Mouse (Mus musculus): ENCODE results near the gene Cactin. TPM values are rescaled to one million over a fixed set of nuclear protein-coding genes. Genes with fewer than 3 reads are reported as not detected.

Gene Cactin
- polyA plus RNA-seq, 1 experiment from 2014 or later, result 62.2 TPM

DNA sequence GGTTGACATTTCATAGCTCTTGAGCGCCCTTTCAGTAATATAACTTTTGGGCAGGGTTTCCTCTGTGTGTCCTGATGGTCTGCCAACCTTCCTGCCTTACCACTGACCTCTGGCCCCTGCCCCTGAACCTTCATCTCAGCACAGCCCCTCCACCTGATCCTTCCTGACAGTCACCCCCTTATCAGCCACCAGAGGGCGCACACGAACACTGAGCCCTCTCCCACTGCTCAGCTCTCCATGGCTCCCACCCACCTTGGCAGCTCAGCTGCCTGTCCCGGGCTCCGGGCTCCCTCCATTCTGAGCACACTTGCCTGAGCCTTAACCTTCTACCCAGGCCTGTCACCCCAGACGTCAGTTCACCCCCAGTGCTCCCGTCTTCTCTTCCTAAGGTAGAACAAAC lies 31.6 kb upstream of the Cactin start:
- peaks cover 23% of the 10 kb centered on the region for H3K4me1 ChIP-seq
- no peak overlapping the region for H3K27ac ChIP-seq
- H3K27me3 ChIP-seq, result peaks cover 37% of the 10 kb centered on the region
- 3% methylated on average over 7 of the region's 7 CpGs for WGBS
- no peaks in the 10 kb centered on the region for H3K36me3 ChIP-seq
- no peak overlapping the region for H3K4me3 ChIP-seq
- no peak for ATAC-seq (ENCODE audit: insufficient number of reproducible peaks, insufficient read depth, low FRiP score, low TSS enrichment)
- no peak overlapping the region for H3K9ac ChIP-seq
- no peak overlapping the region for H3K4me2 ChIP-seq (replicated peaks)
- no peaks in the 10 kb centered on the region for H3K9me3 ChIP-seq

DNA sequence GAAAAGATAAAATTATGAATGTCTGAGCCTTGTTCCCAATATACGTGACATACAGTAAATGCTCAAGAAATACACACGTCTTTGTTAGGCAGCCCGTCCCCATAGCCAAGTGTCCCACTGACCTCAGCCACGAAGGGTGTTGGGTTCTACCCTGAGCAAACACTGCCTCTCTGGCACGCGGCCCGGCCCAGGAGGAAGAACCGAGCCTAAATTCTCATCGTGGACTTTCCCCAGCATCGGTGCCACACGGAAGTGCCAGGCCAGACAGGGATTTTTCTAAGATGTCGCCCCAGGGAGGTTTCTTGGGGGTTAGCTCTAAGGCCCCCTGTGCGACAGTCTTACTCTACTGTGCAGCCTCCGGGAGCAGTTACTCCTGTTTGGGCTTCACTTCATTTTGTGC lies 31.1 kb upstream of the Cactin start:
- no peak for ATAC-seq (ENCODE audit: insufficient number of reproducible peaks, insufficient read depth, low FRiP score, low TSS enrichment)
- Histone ChIP-seq H3K9me3 (no peaks in the 10 kb centered on the region), H3K27ac (no peak overlapping the region), H3K4me1 (peaks cover 27% of the 10 kb centered on the region), H3K4me3 (no peak overlapping the region), H3K4me2 (replicated peaks) (no peak overlapping the region), H3K9ac (no peak overlapping the region), H3K36me3 (no peaks in the 10 kb centered on the region), H3K27me3 (peaks cover 32% of the 10 kb centered on the region)
- WGBS, result 60% methylated on average over 14 of the region's 14 CpGs

DNA sequence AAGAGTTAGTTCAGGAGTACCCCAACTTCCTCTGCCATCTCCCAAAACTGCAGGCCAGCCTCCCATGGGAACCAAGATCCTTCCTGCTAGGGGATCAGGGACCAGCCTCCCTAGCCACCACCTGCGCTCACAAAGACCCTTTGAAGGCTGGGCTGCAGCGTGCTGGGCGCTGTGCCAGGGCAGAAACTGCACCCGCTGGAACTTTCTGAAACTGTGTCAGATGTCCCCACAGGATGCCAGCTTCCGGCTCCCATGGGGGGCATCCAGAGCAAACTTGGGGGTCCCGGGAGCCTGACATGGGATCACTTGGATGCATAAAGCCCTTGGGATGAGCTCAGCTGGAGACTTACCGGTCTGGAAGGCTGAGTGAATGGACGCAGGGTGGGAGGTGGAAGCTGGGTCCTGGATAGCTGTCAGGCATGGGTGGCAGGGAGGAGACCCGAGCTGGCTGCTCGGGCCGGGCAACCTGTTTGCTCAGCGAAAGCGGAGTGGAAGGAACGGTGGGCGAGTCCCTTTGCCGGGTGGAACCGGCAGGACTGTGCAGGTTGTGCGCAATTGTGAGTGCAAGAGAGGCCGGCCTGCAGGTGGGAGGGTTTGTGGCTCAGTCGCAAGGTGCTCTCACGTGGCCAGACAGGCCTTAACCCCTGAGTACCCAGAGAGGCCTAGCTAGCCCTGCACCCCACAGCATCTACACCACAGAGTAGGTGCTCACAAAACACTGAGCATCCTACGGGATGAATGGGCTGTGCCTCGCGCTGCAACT lies 30.0 kb upstream of the Cactin start:
- Histone ChIP-seq H3K4me3 (0 out of 2 replicates have a peak overlapping the region, but pooled peaks have one; percentile 7), H3K27ac (no peak overlapping the region; the same call in 1 of the 2 replicates), H3K27me3 (peaks cover 23% of the 10 kb centered on the region), H3K9ac (no peak overlapping the region), H3K9me3 (no peaks in the 10 kb centered on the region), H3K4me1 (peaks cover 27% of the 10 kb centered on the region), H3K36me3 (no peaks in the 10 kb centered on the region), H3K4me2 (replicated peaks) (no peak overlapping the region; the same call in 1 of the 2 replicates)
- WGBS, result 13% methylated on average over 23 of the region's 24 CpGs
- ATAC-seq (ENCODE audit: insufficient number of reproducible peaks, insufficient read depth, low FRiP score, low TSS enrichment), result no peak

DNA sequence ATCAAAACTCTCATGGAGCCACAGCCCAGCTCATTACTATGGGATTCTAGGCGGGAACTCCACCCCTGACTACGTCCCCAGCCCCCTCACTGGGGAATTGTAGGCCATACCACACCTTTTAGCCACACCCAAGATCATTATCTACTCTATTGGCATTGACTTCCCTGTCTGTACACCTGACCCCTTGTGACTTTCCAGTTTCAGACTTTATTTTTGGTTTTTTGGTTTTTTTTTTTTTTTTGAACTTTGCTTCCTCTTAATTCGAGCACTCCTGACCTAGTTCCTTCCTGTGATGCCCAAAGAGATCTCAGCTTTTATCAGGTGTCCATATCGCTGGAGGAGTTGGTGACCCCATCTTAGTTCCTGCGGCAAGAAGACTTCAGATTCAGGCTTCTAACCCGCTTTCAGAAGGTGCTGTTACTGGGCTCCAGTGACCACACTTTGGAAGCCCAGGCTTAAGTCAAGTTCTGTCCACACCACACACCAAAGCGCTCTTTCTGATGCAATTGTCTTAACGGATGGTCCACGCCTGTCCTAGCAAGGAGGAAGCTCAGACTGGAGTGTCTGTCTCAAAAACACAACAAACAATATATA lies 29.3 kb upstream of the Cactin start, which contains the start of gene Tjp3:
TSS of gene Tjp3 (minus strand) at position 71 of the 594 bp plus-strand sequence.
- Histone ChIP-seq H3K4me1 (peaks cover 27% of the 10 kb centered on the region), H3K27me3 (peaks cover 23% of the 10 kb centered on the region), H3K27ac (no peak within 1 kb of the TSS; the same call in 1 of the 2 replicates), H3K4me3 (peak within 1 kb of the TSS; percentile 67), H3K9ac (no peak within 1 kb of the TSS), H3K36me3 (no peaks in the 10 kb centered on the region), H3K9me3 (no peaks in the 10 kb centered on the region), H3K4me2 (replicated peaks) (peak within 1 kb of the TSS; percentile 98)
- 75% methylated on average over 9 of the region's 9 CpGs for WGBS
- ATAC-seq (ENCODE audit: insufficient number of reproducible peaks, insufficient read depth, low FRiP score, low TSS enrichment), result no peak

DNA sequence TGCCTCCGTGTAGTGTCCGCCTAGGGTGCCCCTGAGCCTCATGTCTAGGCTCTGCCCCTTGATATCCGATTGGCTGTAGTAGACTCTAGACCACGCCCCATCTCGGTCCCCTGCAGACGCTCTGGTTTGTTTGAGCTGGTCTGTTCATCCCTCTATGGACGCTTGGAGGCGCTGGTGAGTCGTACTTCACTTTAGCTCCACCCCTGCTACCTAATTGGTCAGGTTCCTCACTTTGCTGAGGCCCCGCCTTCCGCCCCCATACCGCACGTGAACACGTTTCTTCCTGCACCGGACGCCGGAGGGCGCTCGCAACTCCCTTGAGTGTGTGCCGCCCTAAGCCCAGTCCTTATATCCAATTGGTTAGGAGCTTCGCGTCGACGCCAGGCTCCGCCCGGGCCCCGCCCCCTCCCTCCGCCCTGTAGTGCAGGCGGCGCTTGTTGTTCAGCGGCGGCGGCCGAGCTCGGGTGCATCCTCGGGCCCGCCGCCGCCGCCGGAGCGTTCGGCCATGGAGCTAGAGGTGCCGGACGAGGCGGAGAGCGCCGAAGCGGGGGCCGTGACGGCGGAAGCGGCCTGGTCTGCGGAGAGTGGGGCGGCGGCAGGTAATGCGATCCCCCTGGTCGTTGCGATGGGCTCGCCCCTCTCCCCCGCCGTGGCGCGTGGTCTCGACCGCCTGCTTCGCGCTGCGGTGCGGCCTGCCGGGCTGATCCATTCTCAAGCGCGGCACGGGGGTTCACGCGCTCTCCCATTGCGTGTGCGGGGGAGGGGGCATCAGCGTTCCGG lies 28.2 kb upstream of the Cactin start, which contains the start of gene Pip5k1c:
TSS of gene Pip5k1c (plus strand) at position 410 of the 780 bp plus-strand sequence.
- Histone ChIP-seq H3K36me3 (no peaks in the 10 kb centered on the region), H3K9me3 (no peaks in the 10 kb centered on the region), H3K4me1 (peaks cover 32% of the 10 kb centered on the region), H3K4me2 (replicated peaks) (peak within 1 kb of the TSS; percentile 98), H3K9ac (peak within 1 kb of the TSS; percentile 78), H3K27me3 (peaks cover 23% of the 10 kb centered on the region), H3K4me3 (peak within 1 kb of the TSS; percentile 67), H3K27ac (peak within 1 kb of the TSS; percentile 64)
- WGBS, result under 1% methylated on average over 80 of the region's 80 CpGs
- ATAC-seq (ENCODE audit: insufficient number of reproducible peaks, insufficient read depth, low FRiP score, low TSS enrichment), result peak; percentile 89

DNA sequence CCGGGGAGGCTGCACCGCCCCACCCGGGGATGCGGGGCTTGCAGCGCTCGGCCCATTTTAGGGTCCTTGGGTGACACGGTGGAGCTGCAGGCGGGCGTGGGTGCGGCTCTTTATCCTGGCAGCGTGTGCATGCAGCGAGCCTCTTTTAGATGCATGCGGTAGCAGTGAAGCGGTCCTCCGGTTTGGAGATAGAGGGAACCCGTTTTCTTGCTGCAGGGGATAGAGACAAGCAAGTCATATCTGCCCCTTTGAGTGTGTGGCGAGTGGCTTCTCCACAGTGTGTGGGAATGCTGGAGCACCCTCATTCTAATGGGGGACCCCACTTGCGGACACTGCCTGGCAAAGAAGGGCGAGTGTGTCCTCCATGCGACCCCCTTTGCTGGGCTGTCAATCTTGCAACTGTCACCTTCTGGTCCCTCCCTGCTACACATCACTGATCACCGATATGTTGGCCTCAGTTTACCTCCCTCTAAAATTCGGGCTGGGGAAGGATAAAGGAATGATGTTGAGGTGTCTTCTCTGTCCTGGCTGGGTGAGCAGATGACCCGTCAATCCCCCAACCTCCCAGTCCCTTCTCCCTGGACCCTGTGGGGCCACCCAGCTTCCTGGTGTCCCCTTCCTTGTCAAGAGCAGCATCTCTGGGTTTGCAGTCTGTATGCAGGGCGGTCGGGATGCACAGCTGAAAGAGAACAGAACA lies 27.4 kb upstream of the Cactin start:
- peaks cover 32% of the 10 kb centered on the region for H3K4me1 ChIP-seq
- ATAC-seq (ENCODE audit: insufficient number of reproducible peaks, insufficient read depth, low FRiP score, low TSS enrichment), result no peak; the same call in 1 of the 2 replicates
- H3K27ac ChIP-seq, result peak overlapping the region; percentile 64
- H3K36me3 ChIP-seq, result no peaks in the 10 kb centered on the region
- H3K9ac ChIP-seq, result peak overlapping the region; percentile 78
- peak overlapping the region; percentile 98 for H3K4me2 ChIP-seq (replicated peaks)
- H3K27me3 ChIP-seq, result peaks cover 23% of the 10 kb centered on the region
- 3% methylated on average over 25 of the region's 25 CpGs for WGBS
- H3K4me3 ChIP-seq, result peak overlapping the region; percentile 67
- H3K9me3 ChIP-seq, result no peaks in the 10 kb centered on the region

DNA sequence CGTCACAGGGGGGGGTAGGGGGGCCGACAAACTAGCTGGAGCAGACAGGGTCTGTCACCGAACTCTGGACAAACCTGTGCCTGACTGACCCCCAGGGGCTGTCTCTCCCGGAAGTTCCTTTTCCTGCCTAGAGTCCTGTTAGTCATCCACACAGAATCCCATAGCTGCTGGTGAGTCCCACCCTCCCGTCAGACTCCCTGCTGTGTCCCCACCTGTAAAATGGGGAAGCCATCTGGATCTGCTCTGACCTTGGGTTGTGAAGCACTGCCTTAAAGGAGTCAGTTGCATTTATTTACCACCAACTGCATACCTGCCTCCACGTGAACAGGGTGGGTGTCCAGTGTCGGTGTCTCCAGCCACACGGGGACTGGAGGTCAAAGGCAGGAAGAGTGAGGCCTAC lies 26.5 kb upstream of the Cactin start:
- H3K9me3 ChIP-seq, result no peaks in the 10 kb centered on the region
- H3K4me2 ChIP-seq (replicated peaks), result peak overlapping the region; percentile 98
- H3K4me3 ChIP-seq, result peak overlapping the region; percentile 67
- ATAC-seq (ENCODE audit: insufficient number of reproducible peaks, insufficient read depth, low FRiP score, low TSS enrichment), result no peak
- H3K4me1 ChIP-seq, result peaks cover 38% of the 10 kb centered on the region
- 48% methylated on average over 8 of the region's 8 CpGs for WGBS
- H3K36me3 ChIP-seq, result no peaks in the 10 kb centered on the region
- H3K9ac ChIP-seq, result peak overlapping the region; percentile 78
- H3K27me3 ChIP-seq, result peaks cover 23% of the 10 kb centered on the region
- H3K27ac ChIP-seq, result no peak overlapping the region

DNA sequence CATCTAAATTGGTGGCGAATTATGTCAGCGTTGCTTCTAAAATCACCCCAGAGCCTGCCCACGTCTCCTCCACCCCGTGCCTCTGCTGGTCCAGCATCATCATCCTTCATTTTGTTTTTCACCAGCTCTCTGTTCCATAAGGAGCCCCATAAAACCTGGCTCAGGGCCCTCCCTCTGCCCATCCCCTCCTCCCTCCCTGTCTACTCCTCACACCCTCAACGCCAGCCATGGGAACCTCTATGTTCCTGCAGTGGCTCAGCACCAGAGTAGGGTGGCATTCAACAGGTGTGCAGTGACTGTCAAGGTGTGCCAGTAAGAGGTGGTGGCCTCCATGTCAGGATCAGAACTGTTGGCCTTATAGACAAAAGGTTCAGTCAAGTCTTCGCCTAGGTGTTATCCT lies 25.7 kb upstream of the Cactin start:
- Histone ChIP-seq H3K27me3 (peaks cover 18% of the 10 kb centered on the region), H3K9ac (peak overlapping the region; percentile 78; the same call in 1 of the 2 replicates), H3K4me2 (replicated peaks) (no peak overlapping the region), H3K4me3 (no peak overlapping the region), H3K36me3 (no peaks in the 10 kb centered on the region), H3K27ac (no peak overlapping the region), H3K4me1 (peaks cover 38% of the 10 kb centered on the region), H3K9me3 (no peaks in the 10 kb centered on the region)
- WGBS, result 94% methylated on average over 6 of the region's 6 CpGs
- no peak for ATAC-seq (ENCODE audit: insufficient number of reproducible peaks, insufficient read depth, low FRiP score, low TSS enrichment)

DNA sequence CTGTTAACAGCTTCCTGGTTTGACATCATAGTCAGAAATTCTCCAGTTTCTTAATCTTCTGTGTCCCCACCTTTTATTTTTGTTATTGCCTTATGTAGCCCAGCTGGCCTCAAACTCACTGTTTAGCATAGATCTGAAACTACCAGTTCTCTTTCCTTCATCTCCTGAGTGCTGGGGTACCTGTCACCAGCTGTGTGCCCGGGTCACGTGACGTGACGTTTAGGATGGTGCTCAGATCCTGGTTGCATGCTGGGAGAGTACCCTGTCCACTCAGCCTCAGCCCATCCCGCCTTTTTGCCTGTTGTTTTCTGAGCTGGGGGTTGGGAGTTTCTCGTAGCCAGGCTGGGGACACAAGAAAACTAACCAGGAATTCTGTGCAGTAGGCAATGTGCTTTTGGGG lies 23.7 kb upstream of the Cactin start:
- Histone ChIP-seq H3K4me2 (replicated peaks) (no peak overlapping the region), H3K4me3 (no peak overlapping the region), H3K9me3 (no peaks in the 10 kb centered on the region), H3K27me3 (no peaks in the 10 kb centered on the region), H3K27ac (no peak overlapping the region), H3K36me3 (0 out of 2 replicates have a peak, but pooled peaks cover 6% of the 10 kb centered on the region), H3K9ac (no peak overlapping the region), H3K4me1 (peaks cover 30% of the 10 kb centered on the region)
- ATAC-seq (ENCODE audit: insufficient number of reproducible peaks, insufficient read depth, low FRiP score, low TSS enrichment), result no peak
- 73% methylated on average over 6 of the region's 6 CpGs for WGBS

DNA sequence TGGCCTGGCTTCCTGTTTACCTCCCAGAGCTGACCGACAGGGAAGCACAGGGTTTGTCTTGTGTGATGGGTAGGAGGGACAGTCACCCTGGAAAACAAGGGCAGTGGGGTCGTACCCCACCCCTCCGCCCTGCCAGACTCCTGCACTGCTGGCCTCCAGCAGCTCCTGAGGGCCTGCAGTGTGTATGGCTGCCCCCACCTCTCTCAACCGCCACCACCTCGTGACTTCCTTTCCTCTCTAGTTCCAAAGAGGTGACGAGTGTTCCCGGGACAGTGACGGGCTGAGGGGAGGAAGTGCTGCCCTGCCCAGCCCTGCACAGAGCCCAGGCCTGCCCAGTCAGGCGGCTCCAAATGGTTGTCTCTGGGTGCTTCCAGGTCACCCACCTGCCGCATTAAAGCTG lies 23.1 kb upstream of the Cactin start:
- no peak overlapping the region for H3K27ac ChIP-seq
- H3K36me3 ChIP-seq, result 0 out of 2 replicates have a peak, but pooled peaks cover 6% of the 10 kb centered on the region
- no peak for ATAC-seq (ENCODE audit: insufficient number of reproducible peaks, insufficient read depth, low FRiP score, low TSS enrichment)
- peaks cover 30% of the 10 kb centered on the region for H3K4me1 ChIP-seq
- H3K27me3 ChIP-seq, result no peaks in the 10 kb centered on the region
- no peak overlapping the region for H3K4me2 ChIP-seq (replicated peaks)
- no peak overlapping the region for H3K4me3 ChIP-seq
- 40% methylated on average over 10 of the region's 10 CpGs for WGBS
- H3K9me3 ChIP-seq, result no peaks in the 10 kb centered on the region
- H3K9ac ChIP-seq, result no peak overlapping the region

Measured in embryonic facial prominence, embryonic 12.5 days (tissue).